Mouse (Mus musculus) intestine, postnatal 0 days (tissue): ENCODE data around the gene Med15. TPM values are rescaled to one million over a fixed set of nuclear protein-coding genes. Genes with fewer than 3 reads are reported as not detected.
A peak's percentile ranks its signal among the peaks of the same experiment; 100 is the strongest.

Experiments used
- ATAC-seq: fragments of 200-750 bp; cut with Nextera tagmentation; 2 replicates; pipeline ENCODE4 v1.8.0; 2017; ENCODE audit warnings: mild to moderate bottlenecking, moderate TSS enrichment, moderate library complexity
- H3K27ac ChIP-seq: fragments of 300-500 bp; sonication (generic); 2 replicates; pipeline ENCODE4 v1.5.1; 2014; ENCODE audit warnings: mild to moderate bottlenecking, low read depth, low read length, moderate library complexity
- H3K27me3 ChIP-seq: fragments of 300-500 bp; sonication (generic); replicated peaks from 2 replicates; pipeline ENCODE4 v1.6.1; 2014; ENCODE audit warnings: low read length, mixed read lengths; ENCODE audit not compliant: control insufficient read depth, insufficient read depth
- H3K36me3 ChIP-seq: fragments of 300-500 bp; sonication (generic); 2 replicates; pipeline ENCODE4 v1.6.1; 2014; ENCODE audit warnings: mild to moderate bottlenecking, moderate library complexity; ENCODE audit not compliant: control insufficient read depth, insufficient read depth
- H3K4me1 ChIP-seq: fragments of 300-500 bp; sonication (generic); replicated peaks from 2 replicates; pipeline ENCODE4 v1.6.1; 2014; ENCODE audit warnings: antibody characterized with exemption, low read length, mixed read lengths; ENCODE audit not compliant: control insufficient read depth, insufficient read depth
- H3K4me2 ChIP-seq: fragments of 300-500 bp; sonication (generic); replicated peaks from 2 replicates; pipeline ENCODE4 v1.6.1; 2014; ENCODE audit warnings: low read depth, mild to moderate bottlenecking, moderate library complexity
- H3K4me3 ChIP-seq: fragments of 300-500 bp; sonication (generic); 2 replicates; pipeline ENCODE4 v1.5.1; 2014; ENCODE audit warnings: low read depth, low read length
- H3K9ac ChIP-seq: fragments of 300-500 bp; sonication (generic); 2 replicates; pipeline ENCODE4 v1.6.1; 2014; ENCODE audit warnings: mild to moderate bottlenecking, low read depth, low read length
- H3K9me3 ChIP-seq: fragments of 300-500 bp; sonication (generic); 2 replicates; pipeline ENCODE4 v1.6.1; 2016; ENCODE audit warnings: mixed run types; ENCODE audit not compliant: control insufficient read depth
- CTCF ChIP-seq: sonication (generic); IDR thresholded peaks from 2 replicates; pipeline ENCODE4 v1.5.1; 2016; ENCODE audit warnings: low read depth, mild to moderate bottlenecking, control low read depth, antibody characterized with exemption, moderate library complexity
- WGBS: fragments of 180-500 bp; shearing (Covaris S2); extraction: QIAGEN DNeasy Blood & Tissue Kit; methylation state at CpG from one replicate; pipeline ENCODE4 v1.1.7; 2014; 5-methylcytosine and 5-hydroxymethylcytosine counted together
- polyA plus RNA-seq: library from polyadenylated mRNA; unstranded; fragments of >200 nt; fragmentation: Nextera tagmentation; extraction: Ambion mirVana; gene quantifications from 2 replicates; pipeline ENCODE4 v1.2.1, GENCODE M21; 2015

Gene Med15
- polyA plus RNA-seq, 1 experiment from 2014 or later = 26.6 TPM

DNA sequence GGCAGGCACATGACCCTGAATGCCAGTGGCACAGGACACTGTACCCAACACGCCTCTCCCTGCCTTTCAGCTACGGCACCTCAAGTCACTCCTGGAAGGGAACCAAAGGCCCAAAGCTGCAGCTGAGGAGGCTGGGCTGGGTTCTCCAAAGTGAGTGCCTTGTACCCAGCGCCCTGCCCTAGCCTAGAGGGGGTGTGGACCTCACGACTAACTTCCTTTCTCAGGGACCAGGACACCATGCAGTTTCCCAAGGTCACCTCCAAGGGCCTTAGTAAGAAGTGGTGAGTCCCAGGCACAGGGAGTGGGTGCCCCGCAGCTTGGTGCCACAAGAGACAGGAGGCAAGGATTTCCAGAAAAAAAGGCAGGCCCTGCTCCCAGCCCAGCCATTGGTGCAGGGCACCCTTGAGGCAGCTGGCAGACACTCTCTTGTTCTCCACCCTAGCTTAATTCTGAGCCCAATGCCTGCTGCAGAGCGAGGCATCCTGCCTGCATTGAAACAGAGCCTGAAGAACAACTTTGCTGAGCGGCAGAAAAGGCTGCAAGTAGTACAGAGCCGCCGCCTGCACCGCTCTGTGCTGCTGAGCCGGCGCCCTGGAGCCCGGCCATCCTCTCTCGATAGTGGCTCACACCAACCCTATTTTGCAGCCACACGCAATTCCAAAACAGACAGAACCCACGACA lies 82.6 kb downstream of the Med15 start:
- Histone ChIP-seq H3K9me3 (no peaks in the 10 kb centered on the region), H3K36me3 (peaks cover 57% of the 10 kb centered on the region), H3K27me3 (no peaks in the 10 kb centered on the region), H3K4me2 (no peak overlapping the region), H3K4me1 (peaks cover 4% of the 10 kb centered on the region; the same call in 1 of the 2 replicates), H3K27ac (no peak overlapping the region), H3K4me3 (no peak overlapping the region), H3K9ac (no peak overlapping the region)
- WGBS = 85% methylated on average over 16 of the region's 16 CpGs
- no peak for ATAC-seq
- no peak for TF ChIP-seq CTCF

DNA sequence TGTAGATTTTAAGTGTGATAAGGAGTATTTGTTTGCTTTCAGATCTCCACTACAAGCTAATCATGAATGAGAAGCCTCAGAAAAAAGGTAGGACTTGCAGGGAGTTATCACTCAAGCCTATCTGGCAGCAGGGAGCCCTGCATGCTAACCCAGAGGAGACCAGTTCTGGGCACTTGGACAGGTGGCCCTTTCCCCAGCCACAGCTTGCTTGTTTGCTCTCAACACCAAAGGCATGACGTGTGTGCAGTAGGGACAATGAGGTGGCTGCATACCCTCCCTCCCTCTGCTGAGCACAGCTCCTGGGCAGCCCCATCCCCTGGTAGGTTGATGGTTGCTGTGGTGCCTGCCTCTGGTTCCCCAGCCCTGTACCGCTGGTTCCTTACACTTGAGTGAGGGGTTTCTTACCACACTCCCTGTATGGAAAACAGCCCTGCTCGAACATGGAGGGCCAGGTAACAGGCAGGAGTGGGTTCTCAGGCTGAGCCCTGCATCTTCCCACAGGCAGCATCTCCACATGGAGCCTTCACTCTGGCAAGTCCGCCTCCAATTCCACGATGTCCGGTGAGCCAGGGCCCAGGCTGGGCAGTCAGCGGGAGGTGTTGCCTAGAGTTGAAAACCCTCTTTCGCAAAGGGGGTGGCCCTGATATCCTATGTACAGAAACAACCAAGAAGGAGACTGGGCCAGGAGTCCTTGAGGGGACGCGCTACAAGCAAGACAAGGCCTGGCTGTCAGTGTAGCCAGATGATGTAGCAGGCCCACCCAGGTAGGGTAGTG lies 84.9 kb downstream of the Med15 start:
- no peak for ATAC-seq
- 83% methylated on average over 10 of the region's 10 CpGs for WGBS
- Histone ChIP-seq H3K4me3 (no peak overlapping the region), H3K27me3 (no peaks in the 10 kb centered on the region), H3K9ac (no peak overlapping the region), H3K36me3 (peaks cover 45% of the 10 kb centered on the region), H3K4me1 (peaks cover 4% of the 10 kb centered on the region; the same call in 1 of the 2 replicates), H3K27ac (no peak overlapping the region), H3K9me3 (no peaks in the 10 kb centered on the region), H3K4me2 (no peak overlapping the region)
- TF ChIP-seq CTCF = no peak

DNA sequence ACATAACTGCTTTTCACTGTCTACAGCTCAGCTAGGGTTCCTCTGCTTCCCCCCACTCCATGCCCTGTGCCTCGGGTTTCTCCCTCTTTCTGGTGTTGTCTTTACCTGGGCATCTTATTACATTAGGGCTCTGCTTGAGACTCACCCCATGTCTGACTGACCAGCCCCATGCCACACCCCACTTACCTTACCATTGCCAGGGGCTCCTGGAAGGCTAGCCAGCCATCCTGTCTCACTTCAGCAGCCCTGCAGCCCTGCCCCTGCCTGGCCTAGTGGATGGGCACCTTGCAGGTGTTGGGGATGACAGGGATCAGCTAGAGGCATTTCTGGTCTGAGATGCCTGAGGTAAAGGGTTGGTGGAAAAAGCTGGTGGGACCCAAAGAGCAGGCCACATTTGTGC lies 85.5 kb downstream of the Med15 start:
- Histone ChIP-seq H3K9ac (no peak overlapping the region), H3K27me3 (no peaks in the 10 kb centered on the region), H3K4me1 (peaks cover 4% of the 10 kb centered on the region; the same call in 1 of the 2 replicates), H3K27ac (no peak overlapping the region), H3K36me3 (peaks cover 45% of the 10 kb centered on the region), H3K9me3 (no peaks in the 10 kb centered on the region), H3K4me2 (peak overlapping the region; percentile 91; the same call in 1 of the 2 replicates), H3K4me3 (no peak overlapping the region)
- ATAC-seq = no peak
- TF ChIP-seq CTCF = no peak
- WGBS = 33% methylated on average over 1 of the region's 1 CpGs

DNA sequence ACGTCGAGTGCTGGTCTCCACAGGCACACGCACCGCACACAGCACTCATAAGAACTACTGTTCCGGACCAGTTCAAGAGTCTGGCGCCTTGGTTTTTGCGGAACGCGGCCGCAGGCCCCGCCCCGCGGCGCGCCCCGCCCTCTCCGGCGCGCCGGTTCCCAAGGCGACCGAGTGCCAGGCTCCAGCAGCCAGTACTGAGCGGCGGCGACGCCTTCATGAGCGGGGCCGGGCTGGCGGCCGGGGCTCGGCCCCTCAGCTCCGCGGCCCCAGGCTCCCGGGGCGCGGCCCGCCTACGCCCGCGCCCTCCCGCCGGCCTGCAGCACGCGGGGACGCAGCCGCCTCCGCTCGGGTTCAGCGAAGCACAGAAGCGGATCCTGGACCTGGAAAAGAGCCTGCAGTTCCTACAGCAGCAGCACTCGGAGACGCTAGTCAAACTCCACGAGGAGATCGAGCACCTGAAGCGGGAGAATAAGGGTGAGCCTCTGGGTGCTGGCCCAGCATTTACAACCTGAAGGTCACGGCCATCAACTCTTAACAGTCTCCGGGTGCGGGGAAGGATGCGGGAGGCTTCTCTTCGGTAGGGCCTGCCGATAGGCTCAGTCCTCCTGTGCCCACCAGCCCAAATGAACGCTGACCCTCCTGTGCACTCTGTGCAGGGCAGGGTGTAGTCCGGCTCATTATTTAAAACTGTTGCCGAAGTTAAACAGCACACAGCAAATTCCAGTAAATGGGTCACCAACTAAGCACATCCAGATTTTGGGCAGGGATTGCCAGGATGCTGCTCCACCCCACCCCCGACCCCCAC lies 86.2 kb downstream of the Med15 start, which contains the start of gene Ccdc74a:
Ccdc74a (plus strand) TSS at position 161 of the 805 bp plus-strand sequence.
- ATAC-seq = peak; percentile 94

DNA sequence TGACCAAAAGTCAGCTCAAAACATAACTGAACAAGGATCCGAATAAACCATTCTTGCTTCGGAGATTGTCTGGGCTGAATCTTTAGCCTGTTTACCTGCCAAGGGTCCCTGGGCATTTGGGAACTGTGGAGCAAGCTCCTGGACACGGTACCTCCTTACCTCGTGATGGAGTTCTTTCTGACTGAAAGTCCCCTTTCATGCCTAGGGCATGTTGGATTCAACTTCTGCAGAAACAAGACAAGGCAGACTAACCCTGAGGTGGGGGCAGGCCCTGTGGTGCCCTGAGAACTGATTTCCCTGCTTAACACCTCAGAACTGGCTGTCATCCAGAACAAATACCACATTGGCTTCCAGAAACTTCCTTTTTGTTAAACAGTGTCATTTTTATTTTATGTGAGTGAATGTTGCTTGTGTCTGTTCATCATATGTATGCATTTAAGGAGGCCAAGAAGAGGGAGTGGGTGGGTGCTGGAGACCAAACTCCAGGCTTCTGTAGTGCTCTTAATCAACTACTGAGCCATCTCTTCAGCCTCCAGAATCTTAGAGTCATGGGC lies 89.2 kb downstream of the Med15 start:
- ATAC-seq = no peak
- H3K4me2 ChIP-seq = no peak overlapping the region
- H3K4me3 ChIP-seq = no peak overlapping the region
- no peak for TF ChIP-seq CTCF
- no peak overlapping the region for H3K9ac ChIP-seq
- no peak overlapping the region for H3K27ac ChIP-seq
- WGBS = 95% methylated on average over 4 of the region's 4 CpGs
- H3K4me1 ChIP-seq = peaks cover 4% of the 10 kb centered on the region; the same call in 1 of the 2 replicates
- H3K9me3 ChIP-seq = no peaks in the 10 kb centered on the region
- no peaks in the 10 kb centered on the region for H3K27me3 ChIP-seq
- H3K36me3 ChIP-seq = peaks cover 49% of the 10 kb centered on the region

More for the DNA sequence above, 86.2 kb downstream of the Med15 start, which contains the start of gene Ccdc74a:
- no peak within 1 kb of the TSS for H3K27ac ChIP-seq
- H3K4me3 ChIP-seq = peak within 1 kb of the TSS; percentile 46
- H3K4me2 ChIP-seq = peak within 1 kb of the TSS; percentile 91
- H3K9ac ChIP-seq = peak within 1 kb of the TSS; percentile 37; the same call in 1 of the 2 replicates
- H3K9me3 ChIP-seq = no peaks in the 10 kb centered on the region
- H3K4me1 ChIP-seq = peaks cover 4% of the 10 kb centered on the region; the same call in 1 of the 2 replicates
- TF ChIP-seq CTCF = no peak
- peaks cover 43% of the 10 kb centered on the region for H3K36me3 ChIP-seq
- 2% methylated on average over 65 of the region's 65 CpGs for WGBS
- H3K27me3 ChIP-seq = no peaks in the 10 kb centered on the region
